Mouse (Mus musculus) cerebellum, postnatal 14 days (tissue): ENCODE data around the gene Mettl16.

Experiments used
- DNase-seq, 2 experiments: peaks; one replicate each; pipeline ENCODE4 v3.0.0; 2021; ENCODE audit warnings: mixed read lengths in 2 of 2

The Mettl16 gene

DNA sequence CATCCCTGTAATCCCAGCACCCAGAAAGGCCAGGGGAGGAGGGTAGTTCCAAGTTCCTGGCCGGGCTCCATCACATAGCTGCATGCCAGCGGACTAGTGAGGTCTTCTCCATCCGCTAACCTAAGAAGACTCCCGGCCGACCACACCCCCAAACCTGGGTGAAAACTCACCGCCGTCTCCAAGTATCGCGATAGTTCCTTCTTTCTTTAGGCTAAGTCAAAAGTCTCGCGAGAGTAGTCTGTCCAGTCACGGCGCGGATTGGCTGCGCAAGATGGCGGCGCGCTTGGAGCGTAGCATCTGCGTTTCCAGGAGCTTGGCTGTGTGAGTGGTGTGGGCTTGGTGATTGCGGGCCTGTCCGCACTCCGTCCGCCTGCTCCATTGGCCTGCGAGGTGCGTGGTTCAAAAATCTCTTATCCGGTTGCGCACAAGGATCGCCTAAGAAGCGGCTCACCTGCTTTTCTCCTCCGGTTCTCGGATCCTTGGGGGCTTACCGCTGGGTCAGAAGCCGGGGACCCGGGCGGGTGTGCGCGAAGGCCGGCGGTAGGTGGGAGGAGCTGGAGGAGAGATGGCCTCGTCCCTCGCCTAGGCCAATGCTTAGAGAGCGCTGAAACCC, at the start of gene Mettl16:
TSS of gene Mettl16 (plus strand) at position 236 of the 613 bp plus-strand sequence.
- peak; percentile 95 for DNase-seq

DNA sequence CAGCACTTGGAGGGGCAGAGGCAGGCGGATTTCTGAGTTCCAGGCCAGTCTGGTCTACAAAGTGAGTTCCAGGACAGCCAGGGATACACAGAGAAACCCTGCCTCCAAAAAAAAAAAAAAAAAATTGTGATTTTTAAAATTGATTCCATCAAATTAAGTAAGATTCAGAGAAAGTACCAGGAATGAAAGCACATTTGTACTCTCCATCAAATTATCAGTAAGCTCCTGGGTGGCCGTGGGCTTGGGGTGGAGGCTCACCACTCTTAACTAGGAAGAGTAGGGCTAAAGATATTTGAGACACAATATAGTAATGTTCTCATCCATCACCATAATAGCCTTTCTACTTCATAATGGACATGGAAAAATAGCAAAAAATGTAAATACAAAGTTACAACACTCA, 49.5 kb upstream of the Mettl16 start:
- no peak for DNase-seq

DNA sequence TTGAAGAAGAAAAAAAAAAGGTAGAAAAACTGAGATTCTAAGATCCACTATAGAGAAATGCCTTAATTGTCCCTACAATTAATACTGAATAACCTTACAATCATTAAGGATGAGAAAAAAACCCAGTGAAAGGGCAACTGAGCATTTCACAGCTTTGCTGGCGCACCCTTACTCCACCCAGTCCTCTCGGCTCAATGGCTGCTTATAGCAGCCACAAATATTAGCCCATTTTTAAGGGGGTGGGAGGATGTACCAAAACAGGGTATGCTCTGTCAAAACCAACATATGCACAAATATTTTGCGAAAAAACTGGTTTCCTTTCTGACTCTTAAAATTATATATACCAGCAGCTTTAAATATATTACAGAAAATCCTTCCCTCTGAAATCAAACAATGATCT, 48.7 kb upstream of the Mettl16 start:
- DNase-seq: no peak

DNA sequence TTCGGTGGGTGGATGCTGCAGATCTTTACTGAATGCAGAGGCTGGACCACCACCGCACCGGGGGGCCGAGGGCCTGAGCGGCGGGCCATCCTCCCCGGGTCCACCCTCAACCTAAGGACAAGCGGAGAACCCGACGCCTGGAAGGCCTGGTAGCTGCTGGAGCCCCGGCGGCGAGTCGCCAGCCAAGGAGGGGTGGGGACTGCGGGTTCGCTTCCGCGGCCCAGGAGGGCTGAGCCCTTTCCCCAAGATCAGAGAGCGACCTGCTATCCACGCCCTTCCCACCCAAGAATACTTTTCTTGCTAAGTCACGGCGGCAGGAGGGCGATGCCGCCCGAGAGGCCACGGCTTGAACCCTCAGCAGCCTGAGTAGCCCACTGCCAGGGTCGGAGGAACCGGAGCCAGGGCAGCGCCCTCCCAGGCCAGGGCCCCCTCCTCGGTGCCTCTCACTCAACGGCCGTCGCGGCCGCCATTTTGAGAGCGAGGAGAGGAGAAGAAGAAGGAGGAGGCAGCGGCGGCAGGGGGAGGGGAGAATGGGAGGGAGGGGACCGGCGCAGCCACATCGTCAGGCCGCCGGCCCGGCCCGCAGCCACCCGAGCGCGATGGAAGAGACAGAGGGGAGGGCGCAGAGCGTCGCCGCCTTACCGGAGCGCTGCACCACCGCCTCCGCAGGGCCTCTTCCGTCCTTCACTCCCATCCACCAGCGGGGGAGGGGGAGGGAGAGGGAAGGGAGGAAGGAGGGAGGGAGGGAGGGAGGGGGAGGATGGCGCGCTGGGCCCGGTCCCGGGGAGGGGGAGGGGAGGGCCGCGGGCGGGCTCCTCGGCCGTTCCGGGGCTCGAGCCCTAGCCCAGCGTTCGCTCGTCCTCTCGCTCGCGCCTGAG, 47.0 kb upstream of the Mettl16 start:
- DNase-seq: peak; percentile 90 to 91

DNA sequence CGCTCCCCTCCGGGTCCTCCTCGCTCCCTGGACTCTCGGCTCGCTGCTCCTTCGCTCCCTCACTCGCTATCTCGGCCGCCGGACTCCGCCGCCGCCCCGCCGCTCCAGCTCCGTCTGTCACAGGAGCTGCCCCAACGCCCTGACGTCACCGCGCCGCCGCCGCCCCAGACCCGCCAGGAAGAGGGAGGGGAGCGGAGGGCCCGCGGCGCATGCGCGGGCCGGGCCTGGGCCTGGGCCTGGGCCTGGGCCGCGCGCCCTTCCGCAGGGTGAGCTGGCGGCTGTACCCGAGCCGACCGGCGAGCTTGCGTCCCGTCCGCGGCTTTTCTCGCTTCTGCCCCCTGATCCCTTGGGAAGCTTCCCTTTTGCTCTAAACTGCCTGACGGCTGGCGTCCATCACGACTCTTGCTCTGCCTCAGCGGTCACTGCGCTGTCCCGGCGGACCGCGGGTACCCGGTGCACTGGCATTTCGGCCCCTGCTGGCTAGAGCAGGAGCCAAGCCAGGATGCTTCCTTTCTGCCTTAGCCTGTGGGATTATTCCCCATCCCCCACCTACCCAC, 46.3 kb upstream of the Mettl16 start, which contains the start of gene Pafah1b1:
TSS of gene Pafah1b1 (minus strand) at position 436 of the 557 bp plus-strand sequence.
- DNase-seq: peak; percentile 98 to 99

DNA sequence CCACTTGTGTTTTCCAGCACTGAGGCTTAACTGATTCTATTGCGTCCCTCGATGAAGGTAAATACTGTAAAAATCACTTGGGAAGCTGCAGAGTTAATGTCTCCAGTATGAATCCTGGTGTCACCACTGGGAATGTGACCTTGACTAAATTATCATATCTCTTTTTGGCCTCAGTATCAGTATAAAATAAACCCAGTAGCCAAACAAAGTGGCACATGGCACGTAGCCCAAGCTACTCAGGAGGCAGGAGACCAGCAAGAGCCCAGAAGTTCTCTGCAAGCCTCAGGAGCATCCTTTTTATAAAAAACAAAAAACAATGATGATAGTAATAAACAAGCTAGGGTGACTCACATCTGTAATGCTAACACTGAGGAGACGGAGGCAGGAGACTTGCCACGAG, 45.4 kb upstream of the Mettl16 start:
- peak; percentile 38 to 52 for DNase-seq

DNA sequence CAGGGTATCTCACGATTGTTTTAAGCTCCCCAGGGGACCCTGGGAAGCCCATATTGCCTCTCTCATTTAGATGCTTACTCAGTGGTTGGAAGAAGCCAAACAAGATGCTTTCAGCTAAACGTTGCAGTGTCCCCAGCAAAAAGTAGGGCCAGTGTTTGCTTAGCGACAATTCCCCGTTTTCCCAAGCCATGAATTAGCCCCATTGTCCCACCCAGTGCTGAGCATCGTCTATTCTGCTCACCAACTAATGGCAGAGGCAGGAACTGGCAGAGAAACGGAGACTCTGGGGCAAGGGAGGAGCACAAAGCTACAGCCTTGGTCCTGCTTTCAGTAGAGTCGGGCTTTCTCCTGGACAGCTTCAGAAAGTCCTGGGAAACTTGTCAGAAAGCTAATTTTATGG, 35.7 kb upstream of the Mettl16 start:
- peak in 1 of 2 experiments; percentile 6 for DNase-seq

DNA sequence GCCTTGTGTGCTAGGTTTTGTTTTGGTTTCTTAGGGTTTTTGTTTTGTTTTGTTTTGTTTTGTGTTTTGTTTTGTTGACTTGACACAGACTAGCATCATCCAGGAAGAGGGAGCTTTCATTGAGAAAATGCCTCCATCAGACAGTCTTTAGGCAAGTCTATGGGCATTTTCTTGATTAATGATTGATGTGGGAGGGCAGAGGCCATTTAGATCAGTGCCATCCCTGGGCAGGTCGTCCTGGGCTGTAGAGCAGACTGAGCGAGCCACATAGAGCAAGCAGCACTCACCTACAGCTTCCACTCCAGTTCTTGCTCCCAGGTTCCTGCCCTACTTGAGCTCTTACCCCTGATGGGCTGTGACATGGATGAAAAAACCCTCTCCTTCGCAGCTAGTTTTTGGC, 32.8 kb upstream of the Mettl16 start:
- no peak for DNase-seq

DNA sequence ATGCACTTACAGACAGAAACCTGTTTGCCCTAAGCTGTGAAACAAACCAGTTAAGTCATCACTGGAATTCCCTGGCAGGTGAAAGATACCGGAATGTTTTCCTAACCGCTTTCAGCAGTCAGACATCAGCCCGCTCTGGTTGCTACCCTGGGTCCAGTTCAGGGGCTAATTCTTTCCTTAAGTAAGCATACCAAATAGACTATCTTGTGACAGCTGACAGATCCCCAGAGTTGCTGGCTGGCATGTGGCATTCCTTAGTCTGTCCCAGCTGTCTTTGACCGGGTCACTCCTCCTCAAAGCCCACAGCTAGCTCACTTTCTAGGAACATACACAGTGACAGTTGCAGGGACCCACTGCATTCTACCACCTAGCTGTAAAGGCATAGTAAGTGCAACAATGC, 22.6 kb upstream of the Mettl16 start:
- no peak for DNase-seq

DNA sequence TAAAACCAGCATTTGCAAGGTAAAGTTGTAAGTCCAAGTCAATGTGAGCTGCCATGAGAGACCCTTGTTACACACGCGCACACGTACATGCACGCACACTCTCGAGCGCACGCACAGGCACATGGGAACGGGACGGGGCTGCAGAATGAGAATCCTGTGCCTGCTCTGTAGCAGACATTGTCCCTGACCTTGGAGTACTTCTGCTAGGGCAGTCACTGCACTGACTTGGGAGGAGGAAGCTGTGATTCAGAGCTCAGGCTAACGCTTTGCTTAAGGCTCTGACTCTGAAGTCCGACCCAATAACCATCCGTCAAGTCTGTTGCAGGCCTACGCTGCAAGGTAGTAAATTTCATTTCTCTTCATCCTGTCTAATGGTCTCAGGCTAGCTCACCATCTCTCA, 21.4 kb upstream of the Mettl16 start:
- no peak for DNase-seq

DNA sequence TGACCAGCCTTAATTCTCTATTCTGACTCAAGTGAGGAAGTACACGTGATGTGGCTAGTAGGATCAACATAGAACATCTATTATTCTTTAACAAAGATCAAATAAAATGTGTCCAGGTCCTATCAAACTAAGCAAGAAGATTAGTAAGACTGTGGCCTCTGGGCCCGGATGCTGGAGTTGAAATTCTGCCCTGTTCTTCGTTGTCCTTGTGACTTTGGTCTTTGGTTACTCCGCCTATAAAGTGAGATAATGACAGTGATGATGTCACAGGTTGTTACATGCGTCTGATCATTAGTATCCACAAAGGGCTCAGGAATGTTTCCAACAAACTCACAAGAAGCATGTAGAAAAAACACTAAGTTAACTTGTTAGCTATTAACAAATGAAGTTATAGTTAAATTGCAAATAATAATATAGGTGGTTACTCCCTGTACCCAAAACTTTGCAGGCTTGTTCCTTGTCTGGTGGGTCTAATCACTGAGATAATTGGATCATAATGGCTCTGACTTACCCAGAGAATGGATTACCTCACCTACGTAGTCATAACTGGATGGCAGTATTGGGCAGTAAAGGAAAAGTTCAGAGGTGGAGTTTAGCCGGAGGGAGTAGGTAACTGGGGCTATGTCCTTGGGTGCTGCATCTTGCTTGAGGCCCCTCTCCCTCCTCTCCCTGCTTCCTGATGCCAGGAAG, 19.8 kb upstream of the Mettl16 start:
- no peak for DNase-seq

DNA sequence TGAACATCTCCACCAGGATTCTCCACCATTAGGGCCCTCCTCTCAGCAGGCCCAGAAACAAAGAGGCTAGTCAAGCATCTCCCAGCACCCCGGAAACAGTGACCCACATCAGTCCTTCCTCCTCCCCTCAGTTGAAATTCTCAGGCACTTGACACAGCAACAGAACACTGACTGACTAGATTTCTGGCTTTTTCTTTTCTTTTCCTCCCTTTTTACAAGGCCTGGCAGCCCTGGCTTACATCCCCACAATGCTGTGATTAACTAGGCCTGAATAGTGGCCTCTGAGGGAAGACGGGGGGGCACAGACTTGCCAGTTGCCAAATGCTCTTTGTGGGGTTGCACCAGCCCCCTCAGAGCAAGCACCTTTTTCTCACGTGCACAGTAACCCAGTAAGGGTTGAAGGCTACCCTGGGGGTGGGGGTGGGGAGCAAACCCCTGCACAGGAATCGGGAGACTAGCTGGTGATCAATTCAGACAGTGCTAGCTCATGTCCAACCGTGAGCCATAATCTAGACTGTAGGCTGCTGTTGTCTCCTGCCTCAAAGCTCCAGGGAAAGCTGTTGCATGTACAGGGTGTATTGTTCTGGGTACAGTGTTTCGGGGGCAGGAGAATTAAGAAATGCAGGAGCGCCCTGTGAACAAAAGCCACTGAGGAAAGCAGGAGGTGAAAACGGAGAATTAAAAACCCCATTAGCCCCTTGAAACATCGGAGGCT, 19.1 kb upstream of the Mettl16 start:
- DNase-seq: no peak

DNA sequence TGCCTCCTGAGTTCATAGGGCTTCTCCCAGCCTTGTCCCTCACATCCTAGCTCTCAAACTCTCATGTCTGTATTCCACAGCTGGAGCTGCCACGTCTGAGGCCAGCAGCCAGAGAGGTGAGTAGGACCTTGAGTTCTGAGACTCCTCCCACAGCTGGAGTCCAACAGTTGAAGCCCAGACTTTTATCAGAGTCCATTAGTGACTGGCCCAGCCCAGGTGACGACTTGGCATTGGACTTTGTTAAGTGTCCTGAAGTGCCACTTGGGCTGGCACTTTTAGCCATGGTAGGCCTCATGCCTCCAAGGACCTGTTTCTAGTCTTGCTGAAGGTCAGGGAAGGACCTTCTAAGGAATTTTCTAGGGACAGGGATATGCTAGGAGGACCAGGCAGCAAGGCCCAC, 14.0 kb upstream of the Mettl16 start:
- no peak for DNase-seq

DNA sequence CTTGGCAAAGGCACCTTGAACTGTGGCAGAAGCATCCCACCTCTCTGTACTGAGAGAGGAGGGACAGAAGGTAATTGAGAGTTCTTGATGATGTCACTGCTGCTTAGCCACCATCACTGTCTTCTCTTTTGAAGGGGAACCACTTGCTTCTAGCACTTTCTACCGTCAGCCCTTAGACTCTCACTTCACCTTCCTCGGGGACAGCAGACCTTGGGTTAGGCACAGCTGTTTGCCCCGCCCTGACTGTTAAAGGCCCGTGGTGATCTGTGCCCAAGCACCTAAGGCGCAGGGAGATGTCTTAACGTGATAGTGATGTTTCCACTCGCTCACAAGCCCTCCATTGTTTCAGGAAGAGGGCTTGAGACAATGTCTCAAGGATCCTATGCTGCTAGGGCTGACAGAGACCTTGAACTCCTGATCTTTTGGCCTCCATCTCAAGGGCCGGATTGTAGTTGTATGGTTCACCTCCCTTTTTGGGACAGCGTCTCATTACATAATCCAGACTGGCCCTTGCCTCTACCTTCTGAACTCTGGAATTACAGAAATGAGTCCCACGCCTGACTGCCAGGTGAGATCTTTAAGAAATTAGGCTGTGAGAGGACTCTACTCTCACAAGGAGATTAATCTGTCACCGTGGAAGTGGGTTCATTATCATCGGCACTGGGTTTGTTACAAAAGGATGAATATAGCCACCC, 9.5 kb upstream of the Mettl16 start:
- DNase-seq: no peak

DNA sequence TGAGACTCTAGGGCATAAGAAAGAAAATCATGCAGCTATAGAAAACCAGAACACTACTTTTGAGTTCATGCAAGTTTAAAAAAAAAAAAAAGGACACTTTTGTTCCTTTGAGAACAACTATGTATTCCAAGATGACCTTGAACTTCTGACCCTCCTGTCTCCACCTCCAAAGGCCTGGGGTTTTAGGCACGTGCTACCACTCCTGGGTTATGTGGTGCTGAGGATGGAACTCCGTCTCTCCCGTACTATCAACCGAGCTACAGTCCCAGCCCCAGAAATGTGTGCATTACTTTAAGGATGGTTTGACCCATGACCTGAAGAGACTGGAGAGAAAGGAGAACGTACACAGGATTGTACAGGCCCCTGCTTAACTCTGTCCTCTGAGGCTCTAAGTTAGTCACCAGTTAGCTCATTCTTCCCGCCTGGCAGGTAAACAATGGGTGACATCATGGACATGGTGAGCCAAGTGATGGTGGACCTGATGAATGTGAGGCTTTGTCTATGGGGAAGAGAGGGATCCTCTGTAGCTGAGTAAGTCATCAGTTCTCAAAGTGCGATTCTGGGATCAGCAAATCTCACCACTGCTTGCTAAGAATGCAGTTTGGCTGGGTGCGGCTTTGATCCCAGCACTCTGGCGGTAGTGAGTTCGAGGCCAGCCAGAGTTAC, 6.5 kb upstream of the Mettl16 start:
- no peak for DNase-seq

DNA sequence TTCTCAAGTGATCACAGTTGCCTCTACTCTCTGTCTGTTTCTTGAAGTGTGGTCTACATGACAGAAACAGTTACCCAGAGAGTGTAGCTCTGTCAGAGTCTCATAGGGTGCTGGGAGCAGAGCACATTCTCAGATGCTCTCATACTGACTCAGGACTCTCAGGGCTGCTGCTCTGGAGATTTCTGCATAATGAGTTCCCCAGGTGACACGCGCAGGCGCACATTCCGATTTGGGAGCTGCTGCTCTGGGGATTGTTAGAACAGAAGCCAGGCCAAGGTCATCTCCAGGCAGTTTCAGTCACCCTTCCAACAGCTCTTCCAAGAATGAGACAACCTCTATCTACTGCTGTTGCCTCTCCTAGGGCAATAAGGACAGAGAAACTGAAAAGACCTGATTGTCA, 3.2 kb upstream of the Mettl16 start:
- no peak for DNase-seq

DNA sequence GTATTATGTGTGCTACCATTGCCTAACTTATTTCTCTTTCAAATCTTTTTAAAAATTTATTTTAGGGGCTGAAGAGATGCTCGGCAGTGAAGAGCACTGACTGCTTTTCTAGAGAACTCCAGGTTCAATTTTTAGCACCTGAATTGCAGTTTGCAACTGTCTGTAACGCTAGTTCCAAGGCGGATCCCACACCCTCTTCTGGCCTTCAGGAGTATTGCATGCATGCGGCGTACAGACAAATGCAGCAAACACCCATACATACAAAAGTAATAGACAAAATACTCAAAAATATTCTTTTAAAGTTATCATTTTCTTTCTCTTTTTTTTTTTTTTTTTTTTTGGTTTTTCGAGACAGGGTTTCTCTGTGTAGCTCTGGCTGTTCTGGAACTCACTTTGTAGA, 2.6 kb upstream of the Mettl16 start:
- DNase-seq: peak; percentile 36 to 62

DNA sequence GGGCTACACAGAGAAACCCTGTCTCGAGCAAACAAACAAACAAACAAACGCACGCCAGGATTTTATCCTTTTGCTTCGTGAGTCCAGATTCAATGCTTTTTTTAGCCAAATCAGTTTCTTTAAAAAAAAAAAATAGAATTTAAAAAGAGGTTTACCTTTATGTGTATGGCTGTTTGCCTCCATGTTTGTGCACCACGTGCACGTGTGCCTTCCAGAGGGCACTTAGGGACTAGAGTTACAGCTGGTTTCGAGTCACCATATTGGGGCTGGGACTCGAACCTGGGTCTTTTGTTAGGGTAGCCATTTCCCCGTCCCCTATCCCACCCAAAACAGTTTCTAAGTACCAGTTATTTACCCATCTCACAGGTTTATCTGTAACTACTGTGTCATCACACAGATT, 593 bp upstream of the Mettl16 start:
- DNase-seq: peak in 1 of 2 experiments; percentile 13

DNA sequence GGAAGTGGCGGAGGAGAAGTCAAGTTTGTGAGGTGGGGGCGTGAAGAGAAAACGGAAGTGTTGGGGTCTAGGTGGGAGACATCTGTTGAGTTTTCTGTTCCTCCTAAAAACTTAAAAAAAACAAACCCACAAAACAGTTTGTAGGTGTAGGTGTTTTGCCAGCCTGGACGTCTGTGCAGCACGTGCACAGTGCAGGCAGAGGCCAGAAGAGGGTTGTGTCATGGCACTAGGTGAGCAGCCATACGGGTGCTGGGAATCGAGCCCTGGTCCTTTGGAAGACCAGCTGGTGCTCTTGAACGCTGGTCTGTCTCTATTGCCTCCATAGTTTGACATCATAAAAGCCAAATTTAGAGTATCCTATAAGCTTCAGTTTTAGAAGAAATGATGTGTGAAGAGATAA, 604 bp downstream of the Mettl16 start:
- peak in 1 of 2 experiments; percentile 35 for DNase-seq

DNA sequence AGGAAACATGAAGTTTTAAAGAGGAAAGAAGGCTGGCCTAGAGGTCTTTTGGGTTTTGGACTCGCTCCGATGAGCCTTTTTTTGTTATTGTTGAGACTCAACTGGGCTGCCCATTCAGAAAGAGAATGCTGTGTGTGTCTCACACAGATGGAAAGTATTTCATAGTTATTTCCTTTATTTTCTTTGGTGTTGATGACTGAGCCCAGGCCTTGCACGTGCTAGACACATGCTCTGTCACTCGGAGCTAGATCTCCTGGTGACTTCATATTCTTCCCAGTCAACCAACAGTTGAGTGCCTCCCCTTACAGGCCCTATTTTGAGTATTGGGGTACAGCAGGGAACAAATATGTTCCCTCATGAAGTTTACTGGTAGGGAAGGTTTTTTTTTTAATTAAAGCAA, 1.0 kb downstream of the Mettl16 start:
- DNase-seq: no peak

DNA sequence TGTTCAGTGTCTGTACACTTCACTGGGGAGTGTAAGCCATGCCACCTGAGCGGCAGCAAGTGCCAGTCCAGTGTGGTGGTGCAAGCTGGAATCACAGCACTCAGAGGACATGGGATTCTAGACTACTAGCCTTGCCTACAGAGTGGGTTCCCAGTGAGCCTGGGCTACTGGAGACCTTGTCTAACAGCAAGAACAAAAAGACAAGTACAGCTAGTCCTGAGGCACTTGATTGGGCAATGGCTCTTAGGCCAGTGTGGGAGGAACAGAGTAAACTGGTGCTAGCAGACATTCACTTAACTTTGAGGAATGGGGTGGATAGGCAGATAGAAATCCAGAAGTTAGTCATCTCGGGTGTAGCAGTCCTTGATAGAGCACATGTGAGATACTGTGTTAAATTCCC, 1.8 kb downstream of the Mettl16 start:
- no peak for DNase-seq

DNA sequence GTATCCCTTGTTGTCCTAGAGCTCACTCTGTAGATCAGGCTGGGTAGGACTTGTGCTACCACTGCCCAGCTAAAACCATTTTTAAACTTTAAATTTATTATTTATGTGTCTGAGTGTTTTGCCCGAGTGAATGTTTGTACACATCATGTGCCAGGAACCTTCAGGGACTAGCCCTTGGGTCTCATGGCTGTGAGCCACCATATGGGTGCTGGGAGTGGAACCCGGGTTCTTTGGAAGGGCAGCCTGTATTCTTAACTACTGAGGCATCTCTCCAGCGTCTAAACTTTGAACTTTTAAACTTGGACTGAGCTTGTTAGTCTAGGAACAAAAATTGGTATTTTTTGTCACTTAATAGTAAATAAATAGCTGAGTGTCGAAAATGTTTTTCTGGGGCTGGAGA, 22.2 kb downstream of the Mettl16 start:
- no peak for DNase-seq
